Mouse (Mus musculus) heart, embryonic 15.5 days (tissue): ENCODE measurements around the gene Sulf2. TPM values are rescaled to one million over a fixed set of nuclear protein-coding genes. Genes with fewer than 3 reads are reported as not detected.

Experiments
- ATAC-seq: fragments of 200-750 bp; cut with Nextera tagmentation; replicated peaks from 2 replicates; pipeline ENCODE4 v1.8.0; 2017; ENCODE audit warnings: low read depth, moderate TSS enrichment; ENCODE audit not compliant: insufficient number of reproducible peaks, insufficient read depth, low FRiP score
- H3K27ac ChIP-seq: fragments of 300-500 bp; sonication (generic); 2 replicates; pipeline ENCODE4 v1.5.1; 2015; ENCODE audit warnings: mild to moderate bottlenecking, inconsistent platforms
- H3K27me3 ChIP-seq: fragments of 300-500 bp; sonication (generic); 2 replicates; pipeline ENCODE4 v1.6.1; 2015; ENCODE audit warnings: inconsistent platforms
- H3K36me3 ChIP-seq: fragments of 300-500 bp; sonication (generic); 2 replicates; pipeline ENCODE4 v1.6.1; 2015; ENCODE audit warnings: mild to moderate bottlenecking, inconsistent platforms
- H3K4me1 ChIP-seq: fragments of 300-500 bp; sonication (generic); replicated peaks from 2 replicates; pipeline ENCODE4 v1.6.1; 2015; ENCODE audit warnings: inconsistent platforms
- H3K4me2 ChIP-seq: fragments of 300-500 bp; sonication (generic); 2 replicates; pipeline ENCODE4 v1.6.1; 2015; ENCODE audit warnings: inconsistent platforms, mild to moderate bottlenecking, moderate library complexity
- H3K4me3 ChIP-seq: fragments of 300-500 bp; sonication (generic); 2 replicates; pipeline ENCODE4 v1.5.1; 2015; ENCODE audit warnings: mild to moderate bottlenecking, inconsistent platforms
- H3K9ac ChIP-seq: fragments of 300-500 bp; sonication (generic); 2 replicates; pipeline ENCODE4 v1.6.1; 2015; ENCODE audit warnings: mild to moderate bottlenecking, inconsistent platforms
- H3K9me3 ChIP-seq: fragments of 300-500 bp; sonication (generic); replicated peaks from 2 replicates; pipeline ENCODE4 v1.6.1; 2016; ENCODE audit warnings: inconsistent platforms
- WGBS: fragments of 180-500 bp; shearing (Covaris S2); methylation state at CpG from one replicate; pipeline ENCODE4 v1.1.7; 2015; ENCODE audit warnings: mixed read lengths; 5-methylcytosine and 5-hydroxymethylcytosine counted together
- polyA plus RNA-seq: library from polyadenylated mRNA; unstranded; fragments of >200 nt; fragmentation: Nextera tagmentation; extraction: Ambion mirVana; gene quantifications from 2 replicates; pipeline ENCODE4 v1.2.1, GENCODE M21; 2015

Gene Sulf2
- polyA plus RNA-seq, 1 experiment from 2014 or later, result 80.6 TPM

GRCm38 (mm10) chr2:166175145-166175544, 19.7 kb upstream of the Sulf2 start:
- Histone ChIP-seq H3K27ac (no peak overlapping the region), H3K4me2 (no peak overlapping the region), H3K36me3 (no peaks in the 10 kb centered on the region), H3K4me1 (peaks cover 44% of the 10 kb centered on the region), H3K9ac (no peak overlapping the region), H3K4me3 (no peak overlapping the region), H3K27me3 (0 out of 2 replicates have a peak, but pooled peaks cover 5% of the 10 kb centered on the region), H3K9me3 (no peaks in the 10 kb centered on the region)
- no peak for ATAC-seq
- WGBS, result 26% methylated on average over 3 of the region's 3 CpGs

GRCm38 (mm10) chr2:166173169-166173568, 17.7 kb upstream of the Sulf2 start:
- Histone ChIP-seq H3K4me1 (peaks cover 34% of the 10 kb centered on the region), H3K4me2 (no peak overlapping the region), H3K36me3 (no peaks in the 10 kb centered on the region), H3K4me3 (no peak overlapping the region), H3K27ac (no peak overlapping the region), H3K9ac (no peak overlapping the region), H3K27me3 (0 out of 2 replicates have a peak, but pooled peaks cover 5% of the 10 kb centered on the region), H3K9me3 (no peaks in the 10 kb centered on the region)
- 54% methylated on average over 5 of the region's 5 CpGs for WGBS
- no peak for ATAC-seq

DNA sequence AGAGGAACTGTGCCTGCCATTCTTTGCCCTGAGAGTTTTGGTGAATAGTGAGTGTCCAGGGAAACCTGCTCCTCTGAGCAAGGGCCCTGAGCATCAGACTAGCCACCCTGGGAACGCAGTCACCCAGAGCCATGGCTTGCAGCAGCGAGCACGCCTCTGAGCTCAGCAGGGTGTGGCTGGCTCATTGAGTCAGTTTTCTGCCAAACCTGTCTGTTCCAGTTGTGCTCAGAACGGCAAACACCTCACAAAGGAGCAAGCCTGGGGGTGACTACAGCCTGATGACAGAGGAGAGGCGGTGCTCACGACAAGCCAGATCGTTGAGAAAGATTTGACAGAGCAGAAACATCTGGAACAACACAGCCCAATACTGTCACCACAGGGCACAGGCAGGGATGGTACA, 14.7 kb upstream of the Sulf2 start:
- H3K9me3 ChIP-seq, result no peaks in the 10 kb centered on the region
- H3K27ac ChIP-seq, result no peak overlapping the region
- H3K4me2 ChIP-seq, result no peak overlapping the region
- H3K9ac ChIP-seq, result no peak overlapping the region
- peaks cover 5% of the 10 kb centered on the region; the same call in 1 of the 2 replicates for H3K27me3 ChIP-seq
- H3K4me3 ChIP-seq, result no peak overlapping the region
- no peak for ATAC-seq
- H3K36me3 ChIP-seq, result no peaks in the 10 kb centered on the region
- H3K4me1 ChIP-seq, result peaks cover 19% of the 10 kb centered on the region
- WGBS, result 48% methylated on average over 7 of the region's 7 CpGs

DNA sequence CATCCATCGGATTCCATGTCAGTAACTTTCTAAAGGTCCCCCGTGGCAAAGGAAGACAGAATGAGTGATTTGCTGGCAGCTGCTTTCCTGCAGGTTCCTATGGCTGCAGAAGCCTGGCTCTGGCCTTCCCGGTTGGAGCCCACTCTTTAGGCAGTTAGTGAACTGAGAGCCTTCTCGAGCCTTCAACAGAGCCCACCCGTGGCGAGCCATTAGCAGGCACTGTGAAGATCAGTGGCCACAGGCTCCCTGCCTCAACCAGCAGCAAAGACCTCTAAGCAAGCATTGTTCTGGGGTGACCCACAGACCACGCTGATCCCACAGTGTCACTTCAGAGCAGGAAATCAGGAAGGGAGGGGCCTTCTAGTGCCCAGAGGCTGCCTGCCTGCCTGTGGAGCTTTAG, 13.4 kb upstream of the Sulf2 start:
- no peak overlapping the region for H3K27ac ChIP-seq
- H3K36me3 ChIP-seq, result no peaks in the 10 kb centered on the region
- no peak overlapping the region for H3K9ac ChIP-seq
- peaks cover 12% of the 10 kb centered on the region for H3K4me1 ChIP-seq
- no peak overlapping the region for H3K4me2 ChIP-seq
- WGBS, result 51% methylated on average over 7 of the region's 7 CpGs
- no peak for ATAC-seq
- H3K9me3 ChIP-seq, result no peaks in the 10 kb centered on the region
- peaks cover 5% of the 10 kb centered on the region; the same call in 1 of the 2 replicates for H3K27me3 ChIP-seq
- H3K4me3 ChIP-seq, result no peak overlapping the region

- Histone ChIP-seq H3K4me3 (no peak overlapping the region), H3K4me2 (no peak overlapping the region), H3K9ac (no peak overlapping the region), H3K27me3 (peaks cover 5% of the 10 kb centered on the region; the same call in 1 of the 2 replicates), H3K36me3 (no peaks in the 10 kb centered on the region), H3K27ac (no peak overlapping the region), H3K9me3 (no peaks in the 10 kb centered on the region), H3K4me1 (peaks cover 12% of the 10 kb centered on the region)
- no peak for ATAC-seq
- 83% methylated on average over 2 of the region's 2 CpGs for WGBS
Measured at GRCm38 (mm10) chr2:166167387-166167786, 11.9 kb upstream of the Sulf2 start.

DNA sequence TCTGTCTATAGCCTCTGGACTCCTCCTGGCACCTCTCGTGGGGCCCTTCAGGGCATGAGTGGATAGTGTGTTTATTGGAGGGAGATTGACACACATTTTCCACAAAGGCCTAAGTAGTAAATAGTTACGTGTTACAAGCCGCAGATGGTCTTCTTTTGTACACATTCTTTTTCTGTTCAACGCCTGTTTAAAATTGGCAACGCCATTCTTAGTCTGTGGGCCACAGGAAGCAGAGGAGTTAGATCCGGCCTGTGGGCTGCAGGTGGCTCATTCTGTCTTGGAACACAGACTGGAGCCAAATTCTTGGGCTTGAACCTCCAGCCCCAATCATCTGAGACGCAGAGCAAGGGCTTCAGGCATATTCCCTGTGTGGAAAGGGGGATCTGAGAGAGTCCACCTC, 9.9 kb upstream of the Sulf2 start:
- peaks cover 1% of the 10 kb centered on the region; the same call in 1 of the 2 replicates for H3K27me3 ChIP-seq
- H3K9me3 ChIP-seq, result no peaks in the 10 kb centered on the region
- WGBS, result 72% methylated on average over 7 of the region's 7 CpGs
- H3K36me3 ChIP-seq, result no peaks in the 10 kb centered on the region
- no peak overlapping the region for H3K27ac ChIP-seq
- no peak overlapping the region for H3K4me2 ChIP-seq
- peaks cover 12% of the 10 kb centered on the region for H3K4me1 ChIP-seq
- H3K4me3 ChIP-seq, result no peak overlapping the region
- no peak overlapping the region for H3K9ac ChIP-seq
- no peak for ATAC-seq

DNA sequence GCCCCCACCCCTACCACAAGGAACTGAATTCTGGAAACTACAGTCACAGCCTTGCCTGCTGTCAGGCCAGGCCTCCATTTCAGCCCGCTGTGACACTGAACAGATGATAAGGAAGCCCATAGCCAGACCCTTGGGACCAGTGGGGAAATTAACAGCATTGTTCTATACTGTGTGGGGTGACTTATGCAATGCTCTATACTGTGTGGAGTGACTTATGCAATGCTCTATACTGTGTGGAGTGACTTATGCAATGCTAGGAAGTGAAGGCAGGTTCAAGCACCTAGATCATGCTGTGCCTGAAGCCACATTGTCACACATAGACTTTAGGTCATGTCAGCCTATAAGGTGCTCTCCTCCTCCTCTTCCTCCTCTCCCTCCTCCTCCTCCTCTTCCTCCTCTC, 9.1 kb upstream of the Sulf2 start:
- Histone ChIP-seq H3K9ac (no peak overlapping the region), H3K27me3 (no peaks in the 10 kb centered on the region; the same call in 1 of the 2 replicates), H3K36me3 (no peaks in the 10 kb centered on the region), H3K27ac (no peak overlapping the region), H3K4me2 (no peak overlapping the region), H3K4me3 (no peak overlapping the region), H3K9me3 (no peaks in the 10 kb centered on the region; the same call in 1 of the 2 replicates), H3K4me1 (peaks cover 12% of the 10 kb centered on the region)
- no peak for ATAC-seq
- 74% methylated on average over 1 of the region's 1 CpGs for WGBS

- H3K27me3 ChIP-seq, result no peaks in the 10 kb centered on the region; the same call in 1 of the 2 replicates
- H3K4me1 ChIP-seq, result peaks cover 9% of the 10 kb centered on the region
- H3K9me3 ChIP-seq, result no peaks in the 10 kb centered on the region; the same call in 1 of the 2 replicates
- no peak overlapping the region for H3K4me2 ChIP-seq
- H3K4me3 ChIP-seq, result no peak overlapping the region
- H3K36me3 ChIP-seq, result no peaks in the 10 kb centered on the region
- no peak overlapping the region for H3K27ac ChIP-seq
- 79% methylated on average over 6 of the region's 6 CpGs for WGBS
- no peak overlapping the region for H3K9ac ChIP-seq
- no peak for ATAC-seq
Measured at GRCm38 (mm10) chr2:166163917-166164316, 8.5 kb upstream of the Sulf2 start.

- H3K4me2 ChIP-seq, result no peak overlapping the region
- ATAC-seq, result no peak
- H3K9ac ChIP-seq, result no peak overlapping the region
- no peaks in the 10 kb centered on the region; the same call in 1 of the 2 replicates for H3K9me3 ChIP-seq
- 0 out of 2 replicates have a peak, but pooled peaks cover 5% of the 10 kb centered on the region for H3K4me1 ChIP-seq
- H3K27me3 ChIP-seq, result no peaks in the 10 kb centered on the region; the same call in 1 of the 2 replicates
- WGBS, result 55% methylated on average over 5 of the region's 5 CpGs
- no peaks in the 10 kb centered on the region for H3K36me3 ChIP-seq
- H3K4me3 ChIP-seq, result no peak overlapping the region
- no peak overlapping the region for H3K27ac ChIP-seq
Measured at GRCm38 (mm10) chr2:166163252-166163651, 7.8 kb upstream of the Sulf2 start.

GRCm38 (mm10) chr2:166162160-166162559, 6.7 kb upstream of the Sulf2 start:
- no peak overlapping the region for H3K9ac ChIP-seq
- no peaks in the 10 kb centered on the region for H3K27me3 ChIP-seq
- no peak overlapping the region for H3K4me3 ChIP-seq
- H3K4me2 ChIP-seq, result no peak overlapping the region
- H3K27ac ChIP-seq, result no peak overlapping the region
- no peak for ATAC-seq
- WGBS, result 73% methylated on average over 5 of the region's 5 CpGs
- H3K9me3 ChIP-seq, result no peaks in the 10 kb centered on the region; the same call in 1 of the 2 replicates
- H3K4me1 ChIP-seq, result 0 out of 2 replicates have a peak, but pooled peaks cover 5% of the 10 kb centered on the region
- no peaks in the 10 kb centered on the region for H3K36me3 ChIP-seq

GRCm38 (mm10) chr2:166159276-166159675, 3.8 kb upstream of the Sulf2 start:
- Histone ChIP-seq H3K36me3 (no peaks in the 10 kb centered on the region), H3K9ac (no peak overlapping the region), H3K9me3 (no peaks in the 10 kb centered on the region; the same call in 1 of the 2 replicates), H3K4me1 (peaks cover 14% of the 10 kb centered on the region), H3K27ac (no peak overlapping the region), H3K4me3 (no peak overlapping the region), H3K4me2 (no peak overlapping the region), H3K27me3 (no peaks in the 10 kb centered on the region)
- WGBS, result 85% methylated on average over 7 of the region's 7 CpGs
- ATAC-seq, result no peak
